Mouse (Mus musculus) adrenal gland, adult 8-10 months (tissue): ENCODE results near the gene Olfr1347. TPM values are rescaled to one million over a fixed set of nuclear protein-coding genes. Genes with fewer than 3 reads are reported as not detected.
A peak's percentile ranks its signal among the peaks of the same experiment; 100 is the strongest.
"Not testable (repeated sequence)": the region's sequence is repeated elsewhere in the genome, so short reads cannot be mapped to it uniquely, and the experiment has no call there.

Source experiments
- DNase-seq: peaks from one replicate; pipeline ENCODE4 v3.0.0; 2022
- total RNA-seq, 4 experiments: library from RNA; stranded (reverse); gene quantifications; 2 replicates each; pipeline ENCODE4 v1.2.4; 2022

Gene Olfr1347
- not detected for total RNA-seq

GRCm38 (mm10) chr7:6499655-6500054 lies at the start of gene Olfr1347:
Gene Olfr1347, minus strand, starts transcription at chr7:6499755.
- DNase-seq = no peak

- no peak for DNase-seq
These were observed 26.6 kb upstream of the Olfr1347 start for GRCm38 (mm10) chr7:6526141-6526540.

DNA sequence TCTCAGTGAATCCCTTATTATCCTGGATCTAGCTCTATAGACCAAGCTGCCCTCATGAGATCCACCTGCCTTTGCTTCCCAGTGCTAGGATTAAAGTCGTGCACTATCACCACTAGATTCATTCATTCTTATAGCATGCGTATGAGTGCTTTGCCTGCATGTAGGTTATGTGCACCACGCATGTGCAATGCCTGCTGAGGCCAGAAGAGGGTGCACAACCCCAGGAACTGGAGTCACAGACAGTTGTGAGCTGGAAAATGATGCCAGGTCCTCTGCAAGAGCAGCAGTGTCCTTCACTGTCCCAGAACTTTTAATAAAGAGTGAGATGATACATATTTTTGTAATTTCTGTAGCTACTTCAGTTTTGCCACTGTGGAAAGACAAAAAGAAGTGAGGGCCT lies 25.4 kb upstream of the Olfr1347 start:
- DNase-seq = no peak

GRCm38 (mm10) chr7:6522850-6523249 lies 23.3 kb upstream of the Olfr1347 start, which contains the start of gene Olfr1349:
Gene Olfr1349, minus strand, starts transcription at chr7:6522950.
- DNase-seq = no peak

- DNase-seq = no peak
These were observed 22.1 kb upstream of the Olfr1347 start for GRCm38 (mm10) chr7:6521666-6522065.

- DNase-seq = no peak
These were observed 9.1 kb upstream of the Olfr1347 start, which contains the start of gene Olfr1348 for GRCm38 (mm10) chr7:6508648-6509047. Gene Olfr1348, minus strand, starts transcription at chr7:6508748.

GRCm38 (mm10) chr7:6486841-6487240 lies 12.7 kb downstream of the Olfr1347 start, which contains the start of gene Olfr5:
Gene Olfr5, minus strand, starts transcription at chr7:6486941.
- DNase-seq = no peak

GRCm38 (mm10) chr7:6477633-6478032 lies 21.9 kb downstream of the Olfr1347 start:
- not testable (repeated sequence) for DNase-seq

- peak; percentile 15 for DNase-seq
These were observed 32.6 kb downstream of the Olfr1347 start, which contains the start of gene Olfr1346 for GRCm38 (mm10) chr7:6466951-6467350. Gene Olfr1346, plus strand, starts transcription at chr7:6467101.

GRCm38 (mm10) chr7:6456399-6456798 lies 43.2 kb downstream of the Olfr1347 start:
- no peak for DNase-seq

GRCm38 (mm10) chr7:6455868-6456267 lies 43.7 kb downstream of the Olfr1347 start, which contains the start of gene Olfr1336:
Gene Olfr1336, plus strand, starts transcription at chr7:6456168.
- DNase-seq = no peak

- no peak for DNase-seq
These were observed 51.8 kb downstream of the Olfr1347 start for GRCm38 (mm10) chr7:6447771-6448170.

DNA sequence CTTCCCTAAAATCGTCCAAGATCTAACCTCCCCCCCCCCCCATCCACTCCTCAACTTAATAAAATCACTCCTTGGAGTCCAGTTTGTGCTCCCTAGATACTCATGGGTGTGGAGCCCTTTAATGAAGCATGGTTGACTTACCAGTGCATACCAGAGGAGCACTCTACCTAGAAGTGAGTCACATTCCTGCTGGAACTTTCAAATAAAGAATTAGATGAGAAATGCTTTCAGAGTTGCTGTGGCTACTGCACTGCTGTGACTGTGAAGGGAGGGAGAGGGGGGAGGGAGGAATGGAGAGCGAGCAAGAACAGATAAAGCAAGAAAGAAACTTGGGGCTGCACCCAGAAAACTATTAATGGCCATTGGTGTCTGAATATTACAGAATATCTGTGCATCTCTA lies 58.4 kb downstream of the Olfr1347 start:
- DNase-seq = no peak

GRCm38 (mm10) chr7:6438388-6438787 lies 61.2 kb downstream of the Olfr1347 start, which contains the start of gene Olfr1344:
Gene Olfr1344, plus strand, starts transcription at chr7:6438688.
- no peak for DNase-seq

Other genes starting within 250 kb of the Olfr1347 start
- gene Epp13, start 247.0 kb downstream of the Olfr1347 start, total RNA-seq = not detected
- gene Zfp667, start 213.2 kb downstream of the Olfr1347 start, total RNA-seq = 10 to 100 TPM; 10.0 to 15.3 (median 11.3) TPM
- gene Zfp583, start 168.5 kb downstream of the Olfr1347 start, total RNA-seq = 1 to 10 TPM; 4.1 to 4.7 (median 4.4) TPM
- gene Gm3854, start 156.0 kb downstream of the Olfr1347 start, total RNA-seq = 1 to 10 TPM; 1.0 to 2.2 (median 1.4) TPM
- gene Zfp78, start 136.5 kb downstream of the Olfr1347 start, total RNA-seq = 1 to 10 TPM; 2.7 to 5.0 (median 3.8) TPM
- gene Zfp28, start 116.5 kb downstream of the Olfr1347 start, total RNA-seq = 1 to 10 TPM; 4.2 to 9.0 (median 6.5) TPM
- 1 to 10 TPM in 2 of 4 experiments, under 1 TPM in 2; 0.35 to 1.4 (median 0.78) TPM for gene Smim17, start 101.0 kb downstream of the Olfr1347 start, total RNA-seq
- under 1 TPM in 1 of 4 experiments, not detected in 3; 0.05 TPM for gene Gm20715, start 89.5 kb downstream of the Olfr1347 start, total RNA-seq
- gene Olfr1344, start 61.1 kb downstream of the Olfr1347 start, total RNA-seq = under 1 TPM in 2 of 4 experiments, not detected in 2; 0.27 to 0.46 TPM
- gene Olfr1336, start 43.6 kb downstream of the Olfr1347 start, total RNA-seq = under 1 TPM in 1 of 4 experiments, not detected in 3; 0.03 TPM
- not detected for gene Olfr1346, start 32.7 kb downstream of the Olfr1347 start, total RNA-seq
- not detected for gene Olfr5, start 12.8 kb downstream of the Olfr1347 start, total RNA-seq
- not detected for gene Olfr1348, start 9.0 kb upstream of the Olfr1347 start, total RNA-seq
- not detected for gene Olfr1349, start 23.2 kb upstream of the Olfr1347 start, total RNA-seq
- not detected for gene Olfr1350, start 65.1 kb upstream of the Olfr1347 start, total RNA-seq
- gene Zim1, start 196.7 kb upstream of the Olfr1347 start, total RNA-seq = 1 to 10 TPM; 2.5 to 4.0 (median 3.0) TPM
- 10 to 100 TPM; 34.9 to 51.0 (median 38.2) TPM for gene Peg3, start 230.7 kb upstream of the Olfr1347 start, total RNA-seq
- 1 to 10 TPM; 1.6 to 2.0 (median 1.8) TPM for gene Usp29, start 230.8 kb upstream of the Olfr1347 start, total RNA-seq